ENCODE assay signal across 16 mouse cellular contexts in the genomic region with DNA sequence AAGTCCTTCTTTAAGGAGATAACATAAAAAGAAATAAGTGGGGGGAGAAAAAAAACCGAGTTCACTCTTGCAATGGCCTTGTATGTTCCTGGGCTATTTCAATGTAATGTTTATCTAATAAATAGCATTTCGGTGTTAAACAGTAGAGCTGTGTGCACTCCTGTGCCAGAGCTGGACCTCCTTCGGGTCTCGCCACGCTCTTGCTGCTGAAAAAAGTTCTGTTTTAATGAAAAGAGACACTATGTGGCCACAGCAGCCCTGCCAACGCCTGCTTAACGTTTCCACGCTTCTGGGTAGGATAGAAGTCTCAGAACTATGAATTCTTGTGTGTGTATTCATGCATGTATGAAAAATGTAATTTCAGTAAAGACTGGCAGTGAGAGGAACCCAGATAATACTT.
"Had no signal": no experiment of that assay in that cellular context is flagged by ENCODE, and none has a peak within 500 bp of the region (broad histone marks: within the 10 kb centered on the region; RNA-seq: fewer than 3 reads in every experiment).

No protein-coding gene starts in this region.

- H3K4me2 ChIP-seq: limb, embryonic 12.5 days; liver, embryonic 11.5 days; lung, embryonic 14.5 days; midbrain, embryonic 13.5 days had no signal

- H3K9me3 ChIP-seq: limb, embryonic 12.5 days; midbrain, embryonic 10.5 days; midbrain, embryonic 13.5 days had no signal

- ATAC-seq: intestine, postnatal 0 days; liver, postnatal 0 days; lung, postnatal 0 days; midbrain, embryonic 13.5 days had no signal

- H3K36me3 ChIP-seq: limb, embryonic 12.5 days; midbrain, embryonic 10.5 days; midbrain, embryonic 13.5 days had no signal

- H3K4me3 ChIP-seq: layer of hippocampus, adult 2 months; limb, embryonic 12.5 days; megakaryocyte, embryonic 14.5 days; midbrain, embryonic 10.5 days; midbrain, embryonic 13.5 days had no signal

- H3K4me1 ChIP-seq: midbrain, embryonic 10.5 days; midbrain, embryonic 13.5 days had no signal

- H3K27me3 ChIP-seq: limb, embryonic 12.5 days; megakaryocyte, embryonic 14.5 days; midbrain, embryonic 13.5 days had no signal

- H3K27ac ChIP-seq: kidney, postnatal 0 days; layer of hippocampus, adult 2 months; liver, embryonic 14.5 days; midbrain, embryonic 10.5 days; midbrain, embryonic 13.5 days had no signal

- H3K9ac ChIP-seq: limb, embryonic 12.5 days; liver, embryonic 14.5 days; liver, postnatal 0 days; lung, embryonic 14.5 days; midbrain, embryonic 13.5 days had no signal

- DNase-seq: kidney, adult 2 months; kidney, postnatal 25 days; layer of hippocampus, adult 9-11 months; liver, postnatal 0 days; lung, embryonic 14.5 days; thymus, postnatal 25 days had no signal
